Mouse (Mus musculus): ENCODE measurements at regions not wholly inside any gene's neighbourhood (a gene's known extent, or its start where the extent isn't known, plus 50 kb on each side); places are given as distances from the start of the nearest gene placed in this dataset.
A peak's percentile ranks its signal among the peaks of the same experiment; 100 is the strongest.

DNA sequence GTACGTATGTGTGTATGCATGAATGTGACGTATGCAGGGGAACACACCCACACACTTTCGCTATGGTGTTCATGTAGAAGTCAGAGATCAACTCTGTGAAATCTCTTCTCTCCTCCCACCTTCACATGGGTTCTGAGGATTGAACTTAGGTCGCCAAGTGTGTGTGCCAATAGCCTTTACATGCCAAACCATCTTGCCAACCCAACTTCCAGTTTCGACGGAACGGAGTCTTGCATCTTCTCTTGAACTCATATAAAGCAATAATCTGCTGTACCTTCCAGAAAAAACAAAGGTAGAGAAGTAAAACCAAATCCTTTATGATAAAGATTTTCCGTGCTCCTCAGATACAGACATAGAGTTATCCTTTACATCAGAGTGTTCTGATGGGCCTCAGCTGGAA is 208.4 kb upstream of the Epha4 start:
- intact Hi-C loops (cut with DNase I): no loop called here
- TF ChIP-seq CTCF (IDR thresholded peaks at IDR 0.05): no peak
- no peak for DNase-seq (ENCODE audit: extremely low spot score in 1 of 2, low spot score in 2 of 2)
- no peak overlapping the region for H3K4me3 ChIP-seq
- no peak overlapping the region for H3K27ac ChIP-seq

DNA sequence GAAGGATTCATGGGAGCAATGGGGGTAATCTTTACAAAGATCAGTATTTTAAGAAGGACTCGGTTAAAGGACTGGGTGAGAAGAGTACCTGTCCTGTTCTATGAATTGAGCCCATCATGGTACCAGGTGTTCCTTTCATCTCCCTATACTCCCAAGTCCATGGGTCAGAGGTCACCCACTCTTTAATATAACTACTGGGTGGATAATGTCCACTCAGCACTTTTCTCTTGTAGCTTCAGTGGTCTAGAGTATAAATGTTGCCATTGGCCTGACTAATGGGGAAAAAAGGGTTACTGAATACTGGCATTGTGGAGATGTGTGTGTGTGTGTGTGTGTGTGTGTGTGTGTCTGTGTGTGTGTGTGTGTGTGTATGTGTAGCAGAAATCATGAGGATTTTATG is 206.0 kb upstream of the Epha4 start:
- TF ChIP-seq CTCF (IDR thresholded peaks at IDR 0.05): no peak
- H3K27ac ChIP-seq: no peak overlapping the region
- no peak for DNase-seq (ENCODE audit: extremely low spot score in 1 of 2, low spot score in 2 of 2)
- intact Hi-C loops (cut with DNase I): no loop called here
- H3K4me3 ChIP-seq: no peak overlapping the region

DNA sequence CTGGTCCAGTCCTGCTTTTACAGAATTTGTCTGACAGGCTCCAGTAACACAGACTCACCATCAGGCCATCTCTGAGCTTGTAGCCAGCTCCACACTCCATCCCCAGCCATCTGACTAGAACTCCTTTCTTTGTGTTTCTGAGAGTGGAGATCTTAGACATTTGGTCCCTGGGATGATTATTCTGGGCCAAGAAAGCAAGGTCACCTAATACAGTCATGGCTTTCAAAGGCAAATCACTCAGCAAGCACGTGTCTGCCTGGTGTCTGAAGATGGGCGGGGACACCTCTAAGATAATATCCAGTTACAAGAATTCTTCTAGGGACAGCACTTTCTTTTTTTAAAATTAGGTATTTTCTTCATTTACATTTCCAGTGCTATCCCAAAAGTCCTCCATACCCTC is 198.1 kb upstream of the Epha4 start:
- Histone ChIP-seq H3K27ac (no peak overlapping the region), H3K4me3 (no peak overlapping the region)
- DNase-seq (ENCODE audit: extremely low spot score in 1 of 2, low spot score in 2 of 2): no peak
- TF ChIP-seq CTCF (IDR thresholded peaks at IDR 0.05): no peak
- intact Hi-C loops (cut with DNase I): no loop called here

DNA sequence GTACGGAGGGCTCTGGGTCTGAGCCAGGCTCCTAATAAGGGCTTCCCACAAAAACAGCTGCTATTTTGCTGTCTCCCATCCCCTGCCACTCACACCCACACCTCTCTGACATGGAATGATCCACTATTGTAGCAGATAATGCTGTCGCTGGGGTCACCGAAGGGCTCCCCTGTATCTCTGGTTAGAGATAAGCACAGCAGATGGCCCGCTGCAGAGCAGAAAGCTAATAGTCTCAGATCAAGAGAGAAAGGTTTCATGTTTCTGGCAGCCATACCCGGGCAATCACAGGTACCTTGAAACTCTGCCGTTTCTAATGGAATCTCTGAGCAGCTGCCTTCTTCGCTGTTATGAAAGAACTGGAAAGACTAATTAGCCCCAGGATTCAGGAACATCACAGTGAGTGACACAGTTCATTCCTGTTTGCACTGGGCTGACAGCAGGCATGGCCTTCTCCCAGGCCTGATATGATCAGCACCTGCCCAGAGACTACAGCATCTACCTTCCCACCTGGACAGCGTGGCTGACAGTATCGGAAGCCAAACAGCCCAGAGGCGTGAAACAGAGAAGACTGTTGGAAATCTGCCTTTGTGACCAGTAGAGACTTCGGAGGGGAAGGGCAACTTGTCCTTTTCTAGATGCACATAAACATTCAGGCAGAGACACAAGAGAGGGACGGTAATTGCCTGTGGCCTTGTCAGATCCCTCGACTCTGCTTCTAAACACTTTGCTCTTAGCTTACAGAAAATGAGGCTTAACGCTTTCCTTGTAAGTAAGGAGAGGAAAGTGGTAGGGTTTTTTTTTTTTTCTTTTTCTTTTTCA is 193.5 kb upstream of the Epha4 start:
- intact Hi-C loops (cut with DNase I): no loop called here
- TF ChIP-seq CTCF (IDR thresholded peaks at IDR 0.05): no peak
- DNase-seq (ENCODE audit: extremely low spot score in 1 of 2, low spot score in 2 of 2): no peak
- Histone ChIP-seq H3K4me3 (no peak overlapping the region), H3K27ac (no peak overlapping the region)

DNA sequence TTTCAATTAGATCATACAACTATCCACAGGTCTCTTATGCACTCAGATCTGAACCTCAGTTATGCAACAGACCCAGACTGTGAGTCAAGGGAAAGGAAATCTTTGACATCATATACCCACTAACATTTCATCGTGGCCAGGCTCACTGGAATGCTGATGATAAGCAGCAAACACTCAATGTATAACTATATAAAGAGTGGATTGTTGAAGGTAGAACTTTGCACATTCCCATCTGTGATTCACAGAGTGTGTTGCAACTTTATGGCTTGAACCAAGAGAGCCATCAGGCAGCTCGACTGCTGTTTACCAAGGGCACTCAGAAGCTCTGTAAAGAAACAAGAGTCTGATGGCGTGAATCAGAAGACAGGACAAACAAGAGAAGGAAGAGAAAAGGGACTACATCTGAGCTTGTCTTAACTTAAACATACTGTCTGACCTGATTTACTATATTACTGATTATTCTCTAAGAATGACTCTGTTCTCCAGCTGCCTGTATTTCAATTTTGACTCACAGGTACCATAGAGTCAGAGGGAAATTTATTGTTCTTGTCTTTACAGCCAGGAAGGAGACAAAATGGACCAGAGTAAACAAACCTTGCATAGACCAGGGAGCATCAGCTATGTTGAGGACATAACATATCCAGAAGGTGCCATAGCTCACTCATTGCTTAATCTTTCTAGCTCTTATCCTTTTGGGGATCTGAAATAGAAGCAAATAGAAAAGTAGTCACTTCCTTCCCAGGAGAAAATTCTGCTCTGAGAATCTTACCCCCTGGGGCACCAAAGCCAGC is 180.5 kb upstream of the Epha4 start:
- H3K27ac ChIP-seq: no peak overlapping the region
- H3K4me3 ChIP-seq: no peak overlapping the region
- intact Hi-C loops (cut with DNase I): no loop called here
- no peak for TF ChIP-seq CTCF (IDR thresholded peaks at IDR 0.05)
- no peak for DNase-seq (ENCODE audit: extremely low spot score in 1 of 2, low spot score in 2 of 2)

DNA sequence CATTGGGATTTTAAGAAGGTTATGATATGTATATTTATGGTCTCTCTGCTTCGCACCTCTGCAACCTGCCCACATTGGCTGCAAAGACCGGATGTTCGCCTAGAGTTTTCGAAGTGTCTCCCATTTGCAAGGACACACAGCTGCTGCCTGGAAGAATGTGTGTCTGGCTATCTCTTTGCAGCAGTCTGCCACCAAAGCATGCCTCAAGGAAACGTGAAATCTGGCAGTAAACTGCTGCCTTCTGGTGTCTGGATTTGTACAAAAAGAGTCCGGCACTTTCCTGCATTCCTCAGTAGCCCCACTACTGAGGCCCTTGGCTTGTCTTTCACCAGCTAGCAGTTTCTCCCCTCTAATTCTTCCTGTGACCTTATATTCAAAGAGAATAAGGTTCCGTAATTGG is 148.5 kb upstream of the Epha4 start:
- Histone ChIP-seq H3K27ac (no peak overlapping the region), H3K4me3 (no peak overlapping the region)
- DNase-seq (ENCODE audit: extremely low spot score in 1 of 2, low spot score in 2 of 2): peak; percentile 9 to 14
- intact Hi-C loops (cut with DNase I): no loop called here
- no peak; the same call in 1 of the 2 replicates for TF ChIP-seq CTCF (IDR thresholded peaks at IDR 0.05)

DNA sequence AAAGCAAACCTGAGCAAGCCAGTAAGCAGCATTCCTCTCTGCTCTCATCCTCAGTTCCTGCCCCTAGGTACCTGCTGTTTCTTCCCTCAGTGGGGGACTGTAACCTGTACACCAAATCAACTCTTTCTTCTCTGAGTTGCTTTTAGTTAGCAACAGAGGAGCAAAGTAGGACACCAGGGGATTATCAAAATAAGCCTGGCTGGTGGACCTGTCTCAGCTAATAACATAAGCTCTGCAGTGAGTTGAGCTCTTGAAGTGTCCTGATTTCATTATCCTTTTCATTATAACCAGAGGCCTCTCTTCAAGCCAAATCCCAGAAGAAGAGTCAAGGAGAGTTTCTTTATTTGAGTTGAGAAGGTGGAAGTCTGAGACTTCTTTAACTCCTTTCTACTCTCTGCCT is 145.5 kb upstream of the Epha4 start:
- DNase-seq (ENCODE audit: extremely low spot score in 1 of 2, low spot score in 2 of 2): no peak
- Histone ChIP-seq H3K27ac (no peak overlapping the region), H3K4me3 (no peak overlapping the region)
- TF ChIP-seq CTCF (IDR thresholded peaks at IDR 0.05): no peak
- intact Hi-C loops (cut with DNase I): no loop called here

DNA sequence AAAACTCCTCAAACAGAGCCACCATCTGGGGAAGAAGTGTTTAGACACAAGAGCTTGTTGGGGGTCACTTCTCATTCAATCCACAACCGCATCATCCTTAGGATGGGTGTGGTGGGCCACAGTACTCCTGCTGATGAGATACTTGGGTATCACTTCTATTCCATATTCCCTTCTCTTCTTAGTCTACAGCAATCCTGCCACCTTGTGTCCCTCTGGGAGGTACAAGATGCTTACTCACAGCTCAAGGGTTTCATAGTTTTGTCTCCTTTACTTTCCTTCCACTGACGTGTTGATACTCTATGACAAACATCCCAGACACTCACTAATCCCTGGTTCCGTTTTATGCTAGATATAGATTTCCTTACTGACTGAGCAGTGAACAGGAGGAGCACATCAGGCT is 122.1 kb upstream of the Epha4 start:
- TF ChIP-seq CTCF (IDR thresholded peaks at IDR 0.05): peak; percentile 33

DNA sequence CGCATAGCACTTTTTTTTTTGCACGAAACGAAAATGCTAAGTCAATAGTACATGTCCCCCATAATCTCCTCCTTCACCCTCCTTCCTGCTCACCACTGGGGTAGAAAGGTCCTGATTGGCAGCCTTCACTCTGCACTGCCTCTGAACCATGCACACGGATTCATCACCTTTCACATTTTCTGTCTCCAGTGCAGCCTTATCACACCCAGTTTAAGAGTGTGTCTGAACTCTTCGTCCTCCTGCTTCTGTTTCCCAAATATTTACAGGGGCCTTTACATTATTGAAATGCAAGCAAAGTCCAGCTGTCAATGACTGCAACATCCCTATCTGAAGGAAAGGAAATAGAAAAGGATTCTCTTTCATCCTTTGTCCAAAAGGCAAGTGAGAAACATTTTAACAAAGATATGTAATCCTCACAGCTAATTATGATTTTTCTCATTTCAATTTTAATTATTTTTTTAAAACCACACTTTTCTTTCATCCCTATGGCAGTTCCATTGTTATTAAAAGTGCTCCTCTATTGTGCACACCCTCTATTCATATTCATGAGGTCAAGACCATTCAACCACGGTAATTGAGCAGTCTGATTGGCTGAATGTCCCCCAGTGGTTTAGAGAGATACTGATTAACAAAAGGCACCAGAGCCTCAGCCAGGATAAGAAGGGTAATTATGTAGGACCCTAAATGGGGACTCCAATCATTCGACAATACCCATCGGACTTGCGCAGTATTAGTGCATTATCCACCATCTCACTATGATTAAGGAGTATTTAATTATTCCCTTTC is 114.8 kb upstream of the Epha4 start:
- H3K4me3 ChIP-seq: no peak overlapping the region
- TF ChIP-seq CTCF (IDR thresholded peaks at IDR 0.05): no peak
- H3K27ac ChIP-seq: no peak overlapping the region
- no peak for DNase-seq (ENCODE audit: extremely low spot score in 1 of 2, low spot score in 2 of 2)
- intact Hi-C loops (cut with DNase I): no loop called here

More for the DNA sequence above, 122.1 kb upstream of the Epha4 start:
- no peak overlapping the region for H3K4me3 ChIP-seq
- H3K27ac ChIP-seq: no peak overlapping the region
- intact Hi-C loops (cut with DNase I): loop anchor here (2.0 kb wide), 1 partner anchor 116 kb away; no protein-coding TSS in a partner anchor
- DNase-seq (ENCODE audit: extremely low spot score in 1 of 2, low spot score in 2 of 2): no peak

DNA sequence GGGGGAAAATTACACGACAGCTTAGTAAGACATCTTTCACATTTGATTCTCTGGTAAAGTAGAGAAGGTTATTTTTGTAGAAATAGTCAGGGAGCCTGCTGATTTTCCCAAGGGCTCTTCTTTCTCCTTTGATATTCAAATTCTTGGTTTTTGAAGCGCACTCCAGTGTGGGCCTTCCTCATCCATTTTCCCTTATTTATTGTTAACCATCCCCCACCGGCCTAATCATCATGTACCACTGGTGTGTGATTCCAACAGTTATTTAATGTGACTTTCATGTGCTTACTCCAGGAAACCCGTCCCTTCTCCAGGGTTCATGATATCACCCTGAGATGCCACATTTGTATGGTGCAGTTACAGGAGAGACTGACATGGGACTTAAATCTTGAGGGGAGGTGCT is 114.0 kb upstream of the Epha4 start:
- DNase-seq (ENCODE audit: extremely low spot score in 1 of 2, low spot score in 2 of 2): no peak
- no peak overlapping the region for H3K4me3 ChIP-seq
- intact Hi-C loops (cut with DNase I): no loop called here
- TF ChIP-seq CTCF (IDR thresholded peaks at IDR 0.05): no peak
- no peak overlapping the region for H3K27ac ChIP-seq

DNA sequence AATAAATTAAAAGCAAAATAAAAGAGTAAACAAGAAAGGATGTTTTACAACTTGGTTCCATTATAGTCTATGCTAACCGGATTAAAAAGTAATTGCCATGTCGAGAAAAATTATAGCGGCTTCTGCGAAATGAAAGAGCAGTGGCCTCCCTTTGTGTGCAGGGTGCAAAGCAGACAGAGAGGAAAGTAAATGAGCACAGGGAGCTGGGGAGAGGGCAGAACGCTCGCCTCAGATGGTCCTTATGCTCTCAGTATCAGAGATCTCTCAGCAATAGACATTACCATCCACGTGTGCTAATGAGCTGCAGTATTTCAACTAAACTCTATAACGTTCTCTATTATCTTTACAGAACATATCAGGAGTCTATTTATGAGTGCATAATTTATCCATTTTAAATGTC is 102.6 kb upstream of the Epha4 start:
- Histone ChIP-seq H3K27ac (no peak overlapping the region), H3K4me3 (no peak overlapping the region)
- TF ChIP-seq CTCF (IDR thresholded peaks at IDR 0.05): no peak
- no peak for DNase-seq (ENCODE audit: extremely low spot score in 1 of 2, low spot score in 2 of 2)
- intact Hi-C loops (cut with DNase I): no loop called here

DNA sequence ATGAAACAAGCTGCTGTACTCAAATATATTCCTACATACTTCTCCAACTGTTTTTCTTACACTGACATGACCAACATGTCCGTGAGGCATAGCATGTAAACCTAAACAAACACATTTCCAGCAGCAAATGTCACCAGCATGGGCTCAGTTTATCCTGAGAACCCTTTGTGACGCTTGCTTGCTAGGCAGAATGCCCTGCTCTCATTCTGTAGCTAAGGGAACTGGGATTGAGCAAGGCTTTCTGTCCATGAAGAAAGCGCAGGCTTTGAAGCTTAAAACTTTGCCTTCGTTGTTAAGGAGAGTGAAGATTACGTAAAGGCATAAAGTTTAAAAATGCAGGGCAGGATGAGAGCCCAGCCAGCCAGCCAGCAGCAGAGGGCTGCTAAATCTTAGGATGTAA is 85.6 kb upstream of the Epha4 start:
- TF ChIP-seq CTCF (IDR thresholded peaks at IDR 0.05): no peak
- DNase-seq (ENCODE audit: extremely low spot score in 1 of 2, low spot score in 2 of 2): no peak
- intact Hi-C loops (cut with DNase I): no loop called here
- Histone ChIP-seq H3K27ac (no peak overlapping the region), H3K4me3 (no peak overlapping the region)
